Mouse (Mus musculus): ENCODE results near the gene Tmem171.

The Tmem171 gene

DNA sequence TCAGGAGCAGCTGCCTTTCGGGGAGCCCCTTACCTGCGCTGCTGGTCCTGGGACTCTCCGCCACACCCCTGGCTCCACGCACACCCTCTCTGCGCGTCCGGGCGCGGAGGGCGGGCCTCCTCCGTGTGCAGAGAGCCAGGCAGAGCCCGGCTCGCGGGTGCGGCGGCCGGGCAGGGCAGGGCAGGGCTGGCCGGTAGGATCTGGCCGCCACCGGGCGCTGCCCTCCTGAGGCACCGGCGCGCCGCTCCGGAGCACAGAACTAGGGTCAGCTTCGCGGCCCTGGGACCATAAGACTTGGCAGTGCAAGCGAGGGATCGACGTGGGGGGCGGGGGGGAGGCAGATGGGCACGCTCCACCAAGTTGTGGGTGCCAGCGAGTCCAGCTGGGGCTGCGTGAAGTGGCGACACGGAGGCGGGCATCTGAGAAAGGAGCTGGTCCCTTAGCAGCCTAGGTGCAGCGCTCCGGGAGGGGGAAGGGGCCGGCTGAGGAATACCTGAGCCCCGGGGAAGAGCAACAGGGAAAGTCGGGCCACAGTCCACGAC is at the start of gene Tmem171:
Gene Tmem171 (minus strand): TSS at position 62 of the 542 bp plus-strand sequence.
- no peak for DNase-seq (ENCODE audit: extremely low read depth, low read depth)

DNA sequence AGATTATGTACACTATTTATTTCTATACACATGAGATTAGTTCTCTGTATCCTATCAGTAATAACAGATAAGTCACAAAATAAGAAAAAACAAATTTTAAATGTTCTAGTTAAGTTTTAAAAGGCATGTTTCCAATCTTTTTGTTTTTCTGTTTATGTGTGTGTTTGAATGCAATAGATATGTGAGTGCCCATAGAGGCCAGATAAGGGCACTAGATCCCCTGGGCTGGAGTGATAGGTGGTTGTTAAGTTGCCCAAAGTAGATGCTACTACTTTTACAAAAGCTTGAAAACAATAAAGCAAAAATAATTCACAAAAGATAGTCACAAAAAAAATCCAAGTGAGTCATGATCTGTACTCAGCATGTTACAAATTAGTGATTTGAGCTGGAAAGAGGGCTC is 49.2 kb upstream of the Tmem171 start:
- no peak for DNase-seq (ENCODE audit: extremely low read depth, low read depth)

DNA sequence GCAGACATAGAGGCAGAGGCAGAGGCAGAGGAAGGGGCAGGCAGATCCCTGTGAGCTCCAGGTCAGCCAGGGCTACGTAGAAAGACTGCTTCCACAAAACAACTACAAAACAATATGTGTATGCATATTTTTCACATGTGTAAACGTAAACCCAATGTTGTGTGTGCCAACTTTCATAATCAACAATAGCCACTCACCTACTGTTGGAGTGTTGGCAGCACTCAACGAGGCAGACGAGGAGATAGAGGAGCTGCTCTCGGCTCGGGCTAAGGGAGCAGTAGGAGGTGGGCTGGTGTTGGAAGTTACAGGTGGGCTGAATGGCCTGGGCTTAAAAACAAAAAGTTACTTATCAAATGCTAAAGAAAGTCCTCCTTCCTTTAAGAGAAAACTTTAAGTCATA is 48.6 kb upstream of the Tmem171 start:
- DNase-seq (ENCODE audit: extremely low read depth, low read depth): no peak

DNA sequence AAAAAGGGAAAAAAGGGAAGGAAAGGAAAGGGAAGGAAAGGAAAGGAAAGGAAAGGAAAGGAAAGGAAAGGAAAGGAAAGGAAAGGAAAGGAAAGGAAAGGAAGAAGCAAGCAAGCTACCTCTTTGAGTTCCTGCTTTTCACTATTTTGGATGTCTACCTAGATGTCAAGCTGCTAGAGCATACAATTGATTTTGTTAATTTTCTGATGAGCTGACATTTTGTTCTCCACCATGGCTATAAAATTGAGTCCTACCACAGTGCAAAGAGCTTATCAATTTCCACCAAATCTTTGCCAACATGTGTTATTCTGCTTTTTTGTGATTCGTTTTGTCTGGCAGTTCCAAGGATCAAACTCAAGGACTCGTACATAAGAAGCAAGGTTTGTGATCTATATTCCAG is 43.6 kb upstream of the Tmem171 start:
- no peak for DNase-seq (ENCODE audit: extremely low read depth, low read depth)

DNA sequence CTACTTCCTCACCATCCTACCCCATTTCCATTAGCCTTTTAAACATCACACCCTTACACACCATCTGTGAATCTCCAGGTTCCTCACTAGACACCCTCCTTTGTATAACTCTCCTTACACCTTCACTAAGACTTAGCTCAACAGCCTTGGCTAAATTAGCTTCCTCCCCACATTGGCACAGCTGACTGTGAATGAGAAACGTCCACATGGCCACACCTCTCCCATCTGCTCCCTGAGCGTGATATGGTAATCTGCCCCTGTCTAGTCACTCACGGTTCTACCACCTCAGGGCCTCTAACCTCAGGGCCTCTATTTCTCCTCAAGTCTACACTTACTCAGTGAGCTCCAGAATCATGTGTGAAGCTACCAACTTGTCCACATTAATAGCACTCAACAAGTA is 38.7 kb upstream of the Tmem171 start:
- DNase-seq (ENCODE audit: extremely low read depth, low read depth): no peak

DNA sequence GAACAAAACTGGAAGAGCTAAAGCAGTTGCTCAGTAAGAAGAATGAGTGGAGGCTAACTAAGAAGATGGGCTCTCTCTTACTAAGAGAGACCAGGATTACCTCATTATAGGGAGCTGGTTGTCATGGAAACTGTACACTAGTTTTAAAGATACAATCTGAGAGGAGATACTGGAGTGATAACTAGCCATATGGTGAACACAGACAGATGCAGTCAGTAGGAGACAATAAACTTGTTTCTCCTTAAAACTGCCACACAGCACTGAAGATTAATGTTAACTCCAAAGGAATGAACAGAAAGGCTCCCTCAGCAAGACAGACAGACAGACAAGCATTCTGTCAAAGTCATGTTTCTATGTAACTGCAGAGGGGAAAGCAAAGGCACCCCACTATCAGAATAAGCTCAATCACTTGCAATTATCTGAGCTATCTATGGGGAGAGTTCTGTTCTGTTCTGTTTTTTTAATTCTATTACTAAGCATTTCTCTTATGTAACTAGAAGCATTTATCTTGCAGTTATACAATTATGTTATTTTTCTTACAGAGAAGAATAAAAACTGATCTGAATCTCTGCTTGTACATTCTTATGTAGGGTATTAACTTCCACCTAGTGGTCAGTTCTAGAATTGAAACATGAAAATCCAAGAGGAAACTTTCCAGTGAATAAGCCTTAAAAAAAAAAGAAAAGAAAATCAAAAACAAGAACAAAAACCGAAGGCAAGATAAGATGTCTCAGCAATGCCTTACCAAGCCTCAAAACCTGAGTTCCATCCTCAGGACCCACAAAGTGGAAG is 34.8 kb upstream of the Tmem171 start:
- DNase-seq (ENCODE audit: extremely low read depth, low read depth): no peak

DNA sequence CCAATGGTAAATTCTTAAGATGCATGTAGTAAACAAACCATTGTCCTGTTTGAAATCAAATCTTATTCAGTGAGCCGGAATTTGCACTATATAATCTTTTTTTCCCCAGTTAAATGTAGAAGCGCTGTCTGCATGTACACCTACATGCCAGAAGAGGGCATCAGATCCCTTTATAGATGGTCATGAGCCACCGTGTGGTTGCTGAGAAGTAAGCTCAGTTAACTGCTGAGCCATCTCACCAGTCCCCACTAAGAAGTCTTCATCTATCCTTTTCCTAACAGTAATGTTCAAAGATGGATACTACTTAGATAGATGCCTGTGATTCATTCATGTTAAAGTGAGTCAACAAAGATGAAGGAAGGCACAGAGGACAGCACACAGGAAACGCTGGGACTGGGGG is 31.9 kb upstream of the Tmem171 start:
- DNase-seq (ENCODE audit: extremely low read depth, low read depth): peak; percentile 14

DNA sequence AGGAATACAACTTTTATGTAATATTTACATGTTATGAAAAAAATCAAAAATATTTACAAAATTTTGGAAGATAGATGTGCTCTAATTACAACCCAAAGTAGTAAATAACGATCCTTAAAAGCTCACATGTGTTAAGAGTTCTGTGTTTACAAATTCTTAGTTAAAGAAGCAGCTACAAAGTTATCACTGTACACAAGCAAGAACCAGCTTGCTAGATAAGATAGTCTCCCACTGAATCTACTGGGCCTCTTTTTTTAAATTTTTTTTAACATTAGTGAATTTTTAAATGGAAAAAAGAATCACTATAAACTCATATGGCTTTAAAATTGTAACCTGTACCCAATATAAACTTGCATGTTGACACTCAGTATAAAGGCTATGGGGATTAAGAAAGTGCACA is 28.8 kb upstream of the Tmem171 start:
- no peak for DNase-seq (ENCODE audit: extremely low read depth, low read depth)

DNA sequence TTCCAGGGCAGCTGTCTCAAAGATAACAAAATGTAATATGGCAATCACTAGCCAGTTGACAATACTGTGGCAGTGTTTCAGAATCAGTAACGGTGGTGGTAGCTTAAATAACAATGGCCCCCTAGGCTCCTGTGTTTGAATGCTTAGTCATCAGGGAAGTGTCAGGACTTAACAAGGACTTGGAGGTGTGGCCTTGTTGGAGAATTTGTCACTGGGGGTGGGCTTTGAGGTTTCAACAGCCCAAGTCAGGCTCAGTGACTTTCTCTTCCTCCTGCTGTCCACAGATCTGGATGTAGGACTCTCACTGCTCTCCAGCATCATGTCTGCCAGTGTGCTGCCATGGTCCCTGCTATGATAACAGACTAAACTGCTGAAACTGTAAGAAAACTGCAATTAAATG is 27.7 kb upstream of the Tmem171 start:
- DNase-seq (ENCODE audit: extremely low read depth, low read depth): no peak

DNA sequence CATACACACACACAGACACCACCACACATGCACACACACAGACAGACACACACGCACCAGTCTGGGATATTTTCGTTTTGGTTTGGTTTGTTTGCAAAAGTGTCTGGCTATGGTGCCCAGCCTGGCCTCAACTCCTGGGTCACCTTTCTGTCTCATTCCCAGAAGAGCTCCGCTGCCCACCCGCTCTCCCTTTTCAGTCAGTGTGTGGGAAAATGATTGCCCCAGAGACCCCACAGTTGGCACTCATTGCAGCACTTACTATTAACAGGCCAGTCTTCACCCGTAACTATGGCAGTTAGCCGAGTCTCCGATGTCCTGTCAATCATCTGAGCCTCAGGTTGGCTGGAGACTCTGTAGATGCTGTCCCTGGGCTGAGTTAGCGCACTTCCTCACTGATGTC is 21.5 kb upstream of the Tmem171 start:
- DNase-seq (ENCODE audit: extremely low read depth, low read depth): no peak

DNA sequence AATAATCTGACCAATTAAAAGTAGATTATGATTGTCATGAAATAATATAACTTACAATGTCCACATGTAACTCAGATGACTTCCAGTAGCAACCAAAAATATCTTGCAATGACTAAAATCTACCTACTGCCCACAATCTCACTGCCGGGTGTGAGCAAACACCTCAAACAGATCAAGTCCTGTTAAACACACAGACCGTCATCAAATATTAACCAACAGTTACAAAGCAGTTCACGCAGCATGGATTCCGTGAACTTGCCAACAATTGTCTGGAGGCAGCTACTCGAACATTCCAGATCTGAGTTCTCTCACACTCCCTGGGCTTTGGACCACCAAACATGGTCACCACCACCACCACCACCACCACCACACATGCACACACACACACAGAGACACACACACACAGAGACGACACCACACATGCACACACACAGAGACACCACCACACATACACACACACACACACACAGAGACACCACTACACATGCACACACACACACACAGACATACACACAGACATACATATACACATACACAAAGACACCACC is 20.9 kb upstream of the Tmem171 start:
- DNase-seq (ENCODE audit: extremely low read depth, low read depth): no peak

DNA sequence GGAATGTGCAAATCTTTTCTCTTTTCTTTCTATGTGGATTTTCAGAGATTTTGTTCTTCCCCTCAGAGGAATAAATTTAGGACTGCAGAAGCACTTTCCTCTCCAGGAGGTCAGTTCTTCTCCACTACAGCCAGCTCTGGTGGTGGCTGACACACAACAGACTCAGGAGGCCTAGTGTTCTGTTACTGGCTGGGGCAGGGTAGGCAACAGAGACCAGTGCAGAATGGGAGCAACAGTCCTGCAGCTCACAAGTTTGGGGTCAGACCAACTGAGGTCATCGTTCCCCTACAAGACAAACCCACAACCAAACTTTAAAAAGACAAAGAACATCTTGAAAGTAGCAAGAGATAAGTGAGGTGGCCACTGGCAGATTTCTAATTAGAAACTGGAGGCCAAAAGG is 16.0 kb upstream of the Tmem171 start:
- no peak for DNase-seq (ENCODE audit: extremely low read depth, low read depth)

DNA sequence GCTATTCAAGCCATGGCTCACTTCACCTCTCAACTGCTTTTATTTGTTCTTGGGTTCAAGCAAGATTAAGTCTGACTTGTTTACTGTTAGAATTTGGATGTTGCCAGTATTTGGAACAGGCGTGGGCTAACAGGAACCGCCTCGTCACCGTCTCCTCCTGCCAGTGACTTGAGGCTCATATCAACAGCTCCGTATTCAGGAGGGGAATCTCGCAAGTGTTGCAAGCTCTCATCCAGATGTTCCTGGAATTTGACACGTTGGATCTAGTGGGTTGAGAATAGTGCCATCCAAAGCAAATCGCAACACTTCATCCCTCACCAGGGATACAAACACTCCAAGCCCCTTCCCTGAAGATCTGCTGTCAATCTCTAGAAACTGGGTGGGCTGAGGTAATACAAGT is 15.6 kb upstream of the Tmem171 start:
- DNase-seq (ENCODE audit: extremely low read depth, low read depth): no peak

DNA sequence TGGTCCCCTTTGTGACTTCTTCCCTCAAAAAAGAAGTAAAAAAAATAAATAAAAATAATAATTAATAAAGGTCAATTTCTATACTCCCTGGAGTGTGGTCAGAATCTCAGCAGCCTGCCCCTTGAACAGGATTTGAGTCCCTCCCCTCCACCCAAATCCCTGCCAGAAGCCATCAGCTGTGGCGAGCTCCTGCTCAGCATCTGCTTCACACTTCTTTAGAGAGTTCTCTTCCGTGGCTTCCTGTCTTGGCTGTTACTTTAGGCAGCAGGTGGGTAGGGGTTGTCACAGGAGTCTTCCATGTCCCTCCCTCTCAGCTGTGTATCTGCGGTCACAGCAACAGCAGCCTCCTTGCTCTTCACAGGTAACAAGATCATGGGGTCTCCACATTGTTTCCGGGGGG is 10.9 kb upstream of the Tmem171 start:
- no peak for DNase-seq (ENCODE audit: extremely low read depth, low read depth)

DNA sequence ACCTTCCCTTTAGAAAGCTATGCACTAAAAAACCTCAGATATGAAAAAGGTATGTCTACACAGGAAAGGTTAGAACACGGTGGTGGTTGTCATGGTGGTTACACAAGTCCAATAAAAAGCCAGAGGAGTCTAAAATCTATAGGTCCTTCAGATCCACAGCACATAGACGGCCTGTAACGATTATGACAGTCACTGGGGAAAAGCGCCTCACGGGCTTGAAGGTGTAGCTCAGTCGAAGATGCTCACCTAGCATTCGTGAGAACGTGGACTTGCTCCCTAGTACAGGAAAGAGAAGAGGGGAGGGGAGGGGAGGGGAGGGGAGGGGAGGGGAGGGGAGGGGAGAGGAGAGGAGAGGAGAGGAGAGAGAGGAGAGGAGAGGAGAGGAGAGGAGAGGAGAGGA is 9.2 kb upstream of the Tmem171 start:
- DNase-seq (ENCODE audit: extremely low read depth, low read depth): no peak

DNA sequence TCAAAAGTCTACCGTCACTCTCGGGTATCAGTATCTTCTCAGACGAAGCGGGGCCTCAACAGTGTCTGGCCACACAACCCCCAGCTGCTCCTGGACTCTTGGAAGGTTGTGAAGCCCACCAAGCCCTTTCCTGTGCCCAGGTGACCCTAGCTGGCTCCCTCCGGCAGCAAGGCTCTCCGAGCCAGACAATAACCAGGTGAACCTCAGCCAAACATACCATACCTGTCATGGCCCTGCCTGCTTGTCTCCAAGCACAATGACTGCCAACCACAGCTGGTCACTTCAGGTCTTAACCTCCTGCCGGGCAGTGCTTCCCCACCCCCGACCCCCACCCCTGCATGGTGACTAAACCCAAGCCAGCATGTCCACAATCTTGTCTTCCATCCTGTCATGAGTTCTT is 7.7 kb upstream of the Tmem171 start:
- DNase-seq (ENCODE audit: extremely low read depth, low read depth): no peak

DNA sequence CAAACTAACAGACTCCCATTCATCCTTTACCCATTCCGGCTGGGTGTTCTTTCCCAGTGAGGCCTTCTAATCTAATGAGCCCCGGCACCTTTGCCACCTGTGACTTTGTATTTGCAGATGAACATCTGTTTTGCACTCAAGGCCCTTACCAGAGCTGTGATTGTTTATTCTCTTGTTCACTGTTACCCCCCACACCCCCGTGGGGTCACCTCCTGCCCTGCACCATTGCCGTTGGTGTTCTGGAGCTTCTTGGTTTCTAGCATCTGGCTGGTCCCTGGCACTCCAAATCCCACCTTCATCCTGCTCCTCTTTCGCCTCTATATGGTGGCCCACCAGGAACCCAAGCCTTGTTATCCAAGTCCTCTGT is 6.7 kb upstream of the Tmem171 start:
- no peak for DNase-seq (ENCODE audit: extremely low read depth, low read depth)

DNA sequence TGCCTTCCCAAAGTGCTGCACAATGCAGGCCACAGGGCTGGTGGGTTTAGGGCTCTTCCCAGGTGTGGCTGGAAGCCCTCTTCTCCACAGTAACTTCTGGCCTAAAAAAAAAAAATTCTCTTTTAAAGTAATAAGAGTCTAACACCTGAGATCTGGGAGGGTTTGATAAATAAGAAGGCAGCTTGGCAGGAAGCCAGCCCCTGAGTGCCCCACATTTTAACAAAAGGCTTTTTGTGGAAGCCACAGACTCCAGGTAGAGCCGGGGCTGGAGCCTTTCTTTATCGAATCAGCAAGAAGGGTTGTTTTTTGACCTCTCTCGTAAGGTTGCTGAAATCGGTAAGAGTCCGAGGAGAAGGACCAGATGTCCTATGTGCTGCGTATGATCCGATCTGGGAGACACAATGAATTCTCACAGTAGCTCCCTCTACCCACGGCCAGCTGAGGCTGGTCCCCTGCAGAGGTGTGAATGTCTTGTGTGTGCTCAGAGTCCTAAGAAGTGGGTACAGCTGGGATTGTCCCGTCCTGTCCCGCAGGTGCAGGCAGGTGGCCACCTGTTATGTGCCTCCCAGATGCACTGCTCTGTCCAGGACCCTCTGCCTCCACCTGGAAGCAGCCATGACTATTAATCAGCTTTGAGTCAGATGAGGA is 6.2 kb upstream of the Tmem171 start:
- DNase-seq (ENCODE audit: extremely low read depth, low read depth): no peak

DNA sequence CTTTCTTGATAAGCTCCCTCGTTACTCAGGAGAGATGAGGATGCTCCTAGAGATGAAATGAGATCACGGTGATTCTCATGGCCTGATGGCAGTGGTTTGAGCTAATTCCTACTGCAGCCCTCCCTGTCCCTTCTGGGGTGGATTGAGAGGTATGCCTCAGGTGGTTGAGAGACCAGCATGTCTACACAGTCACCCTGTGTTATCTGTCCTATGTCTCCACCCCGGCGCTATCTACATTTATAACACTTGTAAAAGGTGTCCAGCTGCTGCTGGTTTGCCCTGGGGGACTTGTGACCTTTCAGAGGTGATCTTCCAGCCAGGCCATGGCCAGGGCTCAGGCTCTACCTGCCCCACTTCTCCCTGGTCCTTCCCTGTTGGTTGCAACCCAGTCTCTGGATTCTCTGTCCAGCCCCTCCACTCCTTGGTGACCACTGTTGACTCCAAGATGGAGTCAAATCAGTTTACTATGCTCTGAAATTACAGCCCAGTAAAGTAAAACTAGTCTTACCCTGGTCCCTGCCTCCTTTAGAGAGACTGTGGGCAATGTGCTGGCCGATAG is 5.4 kb upstream of the Tmem171 start:
- no peak for DNase-seq (ENCODE audit: extremely low read depth, low read depth)

DNA sequence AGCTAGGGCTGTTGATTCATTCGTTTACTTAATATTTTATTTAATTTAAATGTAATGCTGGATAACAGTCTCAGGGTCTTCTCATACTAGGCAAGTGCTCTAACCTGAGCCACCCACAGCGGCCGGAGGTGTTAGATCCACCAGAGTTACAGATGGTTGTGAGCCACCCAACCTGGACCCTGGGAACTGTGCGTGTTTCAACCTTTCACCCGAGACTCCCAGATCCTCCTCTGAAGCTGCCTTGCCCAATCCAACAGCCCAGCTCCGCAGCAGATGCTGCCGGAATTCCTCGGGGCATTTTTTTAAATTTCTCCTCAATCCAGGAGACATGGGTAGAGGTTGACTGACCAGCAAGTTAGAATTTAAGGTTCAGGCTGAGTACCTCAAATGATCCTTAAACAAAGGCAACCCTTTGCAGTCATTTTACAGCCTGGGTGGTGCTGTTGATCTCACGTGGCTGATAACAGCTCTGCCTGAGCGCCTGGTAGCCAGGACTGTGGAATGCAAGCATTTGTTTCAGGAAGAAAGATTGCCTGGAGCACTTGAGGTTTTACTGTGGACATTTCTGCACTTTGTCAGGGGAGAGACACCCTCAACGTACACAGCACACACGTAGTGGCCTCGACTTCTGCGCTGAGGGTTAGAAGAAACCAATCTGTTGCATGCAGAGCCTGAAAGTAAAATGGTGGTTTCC is 4.6 kb upstream of the Tmem171 start:
- no peak for DNase-seq (ENCODE audit: extremely low read depth, low read depth)

DNA sequence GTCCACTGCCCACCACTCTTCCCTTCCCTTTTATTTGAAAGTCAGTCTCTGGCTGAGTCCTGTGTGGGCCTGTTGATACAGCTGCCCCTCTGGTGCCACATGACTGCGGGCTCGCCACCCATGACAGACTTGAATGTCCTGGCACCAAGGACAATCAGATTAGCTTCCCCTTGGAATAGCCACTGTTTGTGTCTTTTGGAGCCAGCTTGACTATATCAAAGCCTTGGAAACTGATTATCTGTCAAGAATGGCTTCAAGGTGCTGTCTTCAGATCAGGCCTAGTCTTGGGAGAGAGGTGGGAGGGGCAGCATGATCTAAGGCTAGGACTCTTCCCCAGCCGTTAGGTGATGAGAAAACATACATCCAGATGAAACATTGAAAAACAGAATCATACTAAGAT is 2.1 kb upstream of the Tmem171 start:
- DNase-seq (ENCODE audit: extremely low read depth, low read depth): no peak

DNA sequence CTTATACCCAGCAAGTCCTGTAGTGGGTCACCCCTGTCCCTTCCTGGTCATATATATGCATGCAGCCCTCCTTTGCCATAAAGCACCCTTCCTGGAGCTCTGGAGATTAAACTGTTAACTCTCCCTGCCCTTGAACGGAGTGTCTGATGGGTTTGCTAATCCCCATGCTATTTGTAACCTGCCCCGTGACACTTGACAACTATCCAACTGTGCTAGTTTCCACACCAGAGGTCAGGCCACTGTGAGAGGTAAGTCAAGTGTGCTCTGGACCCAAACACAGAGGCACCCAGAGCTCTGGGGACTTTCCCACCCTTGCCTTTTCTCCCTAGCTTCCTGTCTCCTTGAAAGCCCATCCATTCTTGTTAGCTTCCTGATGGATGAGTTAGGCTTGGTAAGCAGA is 912 bp upstream of the Tmem171 start:
- no peak for DNase-seq (ENCODE audit: extremely low read depth, low read depth)

All from MEL-GATA-1-ER (cell line).